Mouse (Mus musculus) E14TG2a.4 (cell line): ENCODE results near the gene Chrd.

Experiments used
- CTCF ChIP-seq: conservative IDR thresholded peaks from 2 replicates; pipeline ENCODE4 v1.5.1; 2014; ENCODE audit warnings: low read length
- POU5F1 ChIP-seq: IDR thresholded peaks from 2 replicates; pipeline ENCODE4 v1.6.1; 2014; ENCODE audit warnings: low read length, borderline replicate concordance

DNA sequence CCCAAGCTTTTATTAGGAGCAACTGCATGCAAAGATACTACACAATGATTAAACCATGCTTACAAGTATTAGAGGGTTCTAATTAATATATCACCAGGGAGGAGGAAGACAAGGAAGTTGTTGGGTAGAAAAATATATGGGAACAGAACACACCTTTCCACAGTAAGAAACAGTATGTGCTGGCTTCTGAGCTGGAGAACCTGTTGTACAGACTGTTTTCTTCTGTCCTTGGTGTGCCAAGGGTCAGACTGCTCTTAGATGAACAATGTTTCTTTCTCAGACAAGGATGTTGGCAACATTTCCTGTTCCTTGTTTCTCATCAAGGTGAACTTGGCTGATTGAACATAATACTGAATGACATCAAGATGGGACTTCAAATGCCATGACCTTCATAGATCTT, 51.8 kb downstream of the Chrd start:
- TF ChIP-seq POU5F1 (no peak), CTCF (no peak)
